Mouse (Mus musculus) MEL (cell line): Measurements from ENCODE around the gene Tmed8. TPM values are rescaled to one million over a fixed set of nuclear protein-coding genes. Genes with fewer than 3 reads are reported as not detected.
A peak's percentile ranks its signal among the peaks of the same experiment; 100 is the strongest.

ENCODE experiments used
- DNase-seq: peaks from one replicate; pipeline ENCODE4 v3.0.0; 2011; ENCODE audit warnings: low read depth, low spot score
- H3K27ac ChIP-seq: 2 replicates; pipeline ENCODE4 v1.5.1; 2012; ENCODE audit warnings: low read depth, mild to moderate bottlenecking, control low read depth, low read length, moderate library complexity; ENCODE audit not compliant: control insufficient read depth
- H3K27me3 ChIP-seq, 2 experiments: fragments of 150-350 bp in 1 of 2; sonication (generic) in 1 of 2; 2 replicates each; pipeline ENCODE4 v1.6.1; 2012; ENCODE audit warnings: low read length in 2 of 2, mild to moderate bottlenecking in 2 of 2, improper control_type of control experiment in 1 of 2, moderate library complexity in 1 of 2; ENCODE audit not compliant: insufficient read depth in 2 of 2, control insufficient read depth in 1 of 2
- H3K36me3 ChIP-seq, 2 experiments: 2 replicates each; pipeline ENCODE4 v1.6.1; 2012 to 2014; ENCODE audit warnings: low read length in 2 of 2, improper control_type of control experiment in 1 of 2, inconsistent platforms in 1 of 2, mild to moderate bottlenecking in 1 of 2; ENCODE audit not compliant: insufficient read depth in 2 of 2, control insufficient read depth in 1 of 2
- H3K4me1 ChIP-seq, 2 experiments: fragments of 150-350 bp in 1 of 2; sonication (generic) in 1 of 2; 2 replicates each; pipeline ENCODE4 v1.6.1; 2012; ENCODE audit warnings: low read length in 2 of 2, improper control_type of control experiment in 1 of 2, mild to moderate bottlenecking in 1 of 2; ENCODE audit not compliant: insufficient read depth in 2 of 2, control insufficient read depth in 1 of 2
- H3K4me3 ChIP-seq, 2 experiments: fragments of 150-350 bp in 1 of 2; sonication (generic) in 1 of 2; 2 replicates each; pipeline ENCODE4 v1.5.1; 2012; ENCODE audit warnings: low read depth in 2 of 2, low read length in 2 of 2, mild to moderate bottlenecking in 2 of 2, moderate library complexity in 2 of 2, control low read depth in 1 of 2, improper control_type of control experiment in 1 of 2; ENCODE audit not compliant: control insufficient read depth in 1 of 2, insufficient read depth in 1 of 2
- H3K79me2 ChIP-seq: 2 replicates; pipeline ENCODE4 v1.6.1; 2012; ENCODE audit warnings: mild to moderate bottlenecking, low read length, moderate library complexity; ENCODE audit not compliant: control insufficient read depth, poor library complexity, insufficient read depth
- H3K9ac ChIP-seq: 2 replicates; pipeline ENCODE4 v1.6.1; 2012; ENCODE audit warnings: low read depth, mild to moderate bottlenecking, control low read depth, low read length, moderate library complexity; ENCODE audit not compliant: control insufficient read depth, poor library complexity, severe bottlenecking
- H3K9me3 ChIP-seq: fragments of 150-350 bp; sonication (generic); replicated peaks from 2 replicates; pipeline ENCODE4 v1.6.1; 2012; ENCODE audit warnings: mild to moderate bottlenecking, low read length, improper control_type of control experiment, moderate library complexity; ENCODE audit not compliant: insufficient read depth
- BHLHE40 ChIP-seq: IDR thresholded peaks from 2 replicates; pipeline ENCODE4 v1.6.1; 2012; ENCODE audit warnings: low read depth, mild to moderate bottlenecking, inconsistent platforms, low read length, improper control_type of control experiment, borderline replicate concordance
- CHD1 ChIP-seq: IDR thresholded peaks from 2 replicates; pipeline ENCODE4 v1.6.1; 2012; ENCODE audit warnings: low read depth, mild to moderate bottlenecking, inconsistent platforms, low read length, improper control_type of control experiment
- E2F4 ChIP-seq: IDR thresholded peaks from 2 replicates; pipeline ENCODE4 v1.6.1; 2011; ENCODE audit warnings: low read depth, low read length, improper control_type of control experiment, borderline replicate concordance
- ELF1 ChIP-seq: IDR thresholded peaks from 2 replicates; pipeline ENCODE4 v1.6.1; 2014; ENCODE audit warnings: low read depth, mild to moderate bottlenecking, inconsistent platforms, low read length, improper control_type of control experiment, moderate library complexity
- EP300 ChIP-seq, 2 experiments: IDR thresholded peaks; 2 replicates each; pipeline ENCODE4 v1.6.1; 2011; ENCODE audit warnings: improper control_type of control experiment in 2 of 2, low read length in 2 of 2, low read depth in 1 of 2, mild to moderate bottlenecking in 1 of 2
- ETS1 ChIP-seq: IDR thresholded peaks from 2 replicates; pipeline ENCODE4 v1.6.1; 2012; ENCODE audit warnings: low read depth, mild to moderate bottlenecking, inconsistent platforms, low read length, improper control_type of control experiment, moderate library complexity
- GABPA ChIP-seq: IDR thresholded peaks from 2 replicates; pipeline ENCODE4 v1.6.1; 2012; ENCODE audit warnings: low read depth, mild to moderate bottlenecking, inconsistent platforms, low read length, improper control_type of control experiment, moderate library complexity
- GATA1 ChIP-seq: IDR thresholded peaks from 2 replicates; pipeline ENCODE4 v1.6.1; 2011; ENCODE audit warnings: low read depth, low read length, improper control_type of control experiment
- HCFC1 ChIP-seq: IDR thresholded peaks from 2 replicates; pipeline ENCODE4 v1.6.1; 2012; ENCODE audit warnings: low read depth, mild to moderate bottlenecking, inconsistent platforms, low read length, improper control_type of control experiment, moderate library complexity
- JUND ChIP-seq: IDR thresholded peaks from 2 replicates; pipeline ENCODE4 v1.6.1; 2011; ENCODE audit warnings: low read depth, mild to moderate bottlenecking, improper control_type of control experiment, low read length
- KAT2A ChIP-seq: conservative IDR thresholded peaks from 2 replicates; pipeline ENCODE4 v1.6.1; 2012; ENCODE audit warnings: low read depth, low read length, improper control_type of control experiment, inconsistent platforms
- MAFK ChIP-seq: IDR thresholded peaks from 2 replicates; pipeline ENCODE4 v1.6.1; 2011; ENCODE audit warnings: low read depth, mild to moderate bottlenecking, low read length, improper control_type of control experiment, borderline replicate concordance
- MAX ChIP-seq: IDR thresholded peaks from 2 replicates; pipeline ENCODE4 v1.6.1; 2011; ENCODE audit warnings: low read length, improper control_type of control experiment
- MAZ ChIP-seq: IDR thresholded peaks from 2 replicates; pipeline ENCODE4 v1.6.1; 2012; ENCODE audit warnings: low read depth, mild to moderate bottlenecking, inconsistent platforms, low read length, improper control_type of control experiment
- MEF2A ChIP-seq: IDR thresholded peaks from 2 replicates; pipeline ENCODE4 v1.6.1; 2014; ENCODE audit warnings: low read depth, mild to moderate bottlenecking, inconsistent platforms, low read length, improper control_type of control experiment; ENCODE audit not compliant: poor library complexity, insufficient replicate concordance, severe bottlenecking; ENCODE audit errors: extremely low read depth
- MXI1 ChIP-seq: IDR thresholded peaks from 2 replicates; pipeline ENCODE4 v1.6.1; 2011; ENCODE audit warnings: mild to moderate bottlenecking, low read depth, low read length, improper control_type of control experiment
- MYB ChIP-seq: IDR thresholded peaks from 2 replicates; pipeline ENCODE4 v1.6.1; 2011; ENCODE audit warnings: mild to moderate bottlenecking, low read depth, low read length, improper control_type of control experiment
- MYC ChIP-seq: IDR thresholded peaks from 2 replicates; pipeline ENCODE4 v1.6.1; 2011; ENCODE audit warnings: low read depth, mild to moderate bottlenecking, low read length, improper control_type of control experiment, moderate library complexity
- NELFE ChIP-seq: IDR thresholded peaks from 2 replicates; pipeline ENCODE4 v1.6.1; 2011; ENCODE audit warnings: low read depth, low read length, improper control_type of control experiment
- NRF1 ChIP-seq: IDR thresholded peaks from 2 replicates; pipeline ENCODE4 v1.6.1; 2014; ENCODE audit warnings: low read depth, mild to moderate bottlenecking, inconsistent platforms, low read length, improper control_type of control experiment, moderate library complexity; ENCODE audit not compliant: poor library complexity, insufficient read depth, severe bottlenecking
- POLR2A ChIP-seq, 2 experiments: IDR thresholded peaks; 2 replicates each; pipeline ENCODE4 v1.6.1; 2011 to 2012; ENCODE audit warnings: low read length in 2 of 2, mild to moderate bottlenecking in 2 of 2, control low read depth in 1 of 2, improper control_type of control experiment in 1 of 2, low read depth in 1 of 2, moderate library complexity in 1 of 2; ENCODE audit not compliant: control insufficient read depth in 1 of 2, insufficient read depth in 1 of 2, poor library complexity in 1 of 2
- POLR2AphosphoS2 ChIP-seq: IDR thresholded peaks from 2 replicates; pipeline ENCODE4 v1.6.1; 2011; ENCODE audit warnings: low read length, improper control_type of control experiment
- POLR2AphosphoS5 ChIP-seq: IDR thresholded peaks from 2 replicates; pipeline ENCODE4 v1.6.1; 2012; ENCODE audit warnings: low read depth, borderline replicate concordance, mild to moderate bottlenecking, inconsistent platforms, low read length, moderate library complexity, mixed read lengths
- RAD21 ChIP-seq: IDR thresholded peaks from 2 replicates; pipeline ENCODE4 v1.6.1; 2011; ENCODE audit warnings: mild to moderate bottlenecking, low read depth, low read length, improper control_type of control experiment
- RCOR1 ChIP-seq: IDR thresholded peaks from 2 replicates; pipeline ENCODE4 v1.6.1; 2012; ENCODE audit warnings: low read depth, mild to moderate bottlenecking, inconsistent platforms, low read length, improper control_type of control experiment
- SIN3A ChIP-seq: IDR thresholded peaks from 2 replicates; pipeline ENCODE4 v1.6.1; 2012; ENCODE audit warnings: low read length, improper control_type of control experiment, inconsistent platforms
- SMC3 ChIP-seq: IDR thresholded peaks from 2 replicates; pipeline ENCODE4 v1.6.1; 2011; ENCODE audit warnings: low read depth, low read length, improper control_type of control experiment
- TAL1 ChIP-seq: IDR thresholded peaks from 2 replicates; pipeline ENCODE4 v1.6.1; 2012; ENCODE audit warnings: mild to moderate bottlenecking, inconsistent platforms, low read length, moderate library complexity, mixed read lengths
- TBP ChIP-seq: IDR thresholded peaks from 2 replicates; pipeline ENCODE4 v1.8.0; 2011; ENCODE audit warnings: low read depth, low read length, improper control_type of control experiment
- TCF12 ChIP-seq: IDR thresholded peaks from 2 replicates; pipeline ENCODE4 v1.6.1; 2014; ENCODE audit warnings: low read depth, mild to moderate bottlenecking, inconsistent platforms, low read length, improper control_type of control experiment, moderate library complexity
- UBTF ChIP-seq: IDR thresholded peaks from 2 replicates; pipeline ENCODE4 v1.6.1; 2012; ENCODE audit warnings: low read depth, mild to moderate bottlenecking, inconsistent platforms, low read length, improper control_type of control experiment, moderate library complexity, borderline replicate concordance; ENCODE audit not compliant: insufficient read depth
- USF1 ChIP-seq: IDR thresholded peaks from 2 replicates; pipeline ENCODE4 v1.6.1; 2014; ENCODE audit warnings: low read depth, mild to moderate bottlenecking, inconsistent platforms, low read length, improper control_type of control experiment, moderate library complexity
- USF2 ChIP-seq, 2 experiments: IDR thresholded peaks; 2 replicates each; pipeline ENCODE4 v1.6.1; 2011 to 2012; ENCODE audit warnings: improper control_type of control experiment in 2 of 2, low read length in 2 of 2, borderline replicate concordance in 1 of 2, inconsistent platforms in 1 of 2, low read depth in 1 of 2, mild to moderate bottlenecking in 1 of 2; ENCODE audit not compliant: insufficient read depth in 1 of 2
- ZC3H11A ChIP-seq: IDR thresholded peaks from 2 replicates; pipeline ENCODE4 v1.6.1; 2012; ENCODE audit warnings: low read depth, mild to moderate bottlenecking, inconsistent platforms, low read length, improper control_type of control experiment
- ZKSCAN1 ChIP-seq: IDR thresholded peaks from 2 replicates; pipeline ENCODE4 v1.6.1; 2012; ENCODE audit warnings: low read depth, mild to moderate bottlenecking, inconsistent platforms, low read length, improper control_type of control experiment, moderate library complexity
- ZMIZ1 ChIP-seq: IDR thresholded peaks from 2 replicates; pipeline ENCODE4 v1.6.1; 2012; ENCODE audit warnings: low read depth, mild to moderate bottlenecking, inconsistent platforms, low read length, improper control_type of control experiment, moderate library complexity
- ZNF384 ChIP-seq: IDR thresholded peaks from 2 replicates; pipeline ENCODE4 v1.6.1; 2012; ENCODE audit warnings: low read depth, mild to moderate bottlenecking, inconsistent platforms, low read length, improper control_type of control experiment
- polyA plus RNA-seq, 2 experiments: library from polyadenylated mRNA; stranded (reverse) in 1 of 2; unstranded in 1 of 2; fragments of >175 nt in 1 of 2; fragments of >200 nt in 1 of 2; gene quantifications; 2 replicates each; pipeline versions ENCODE4 v1.2.1 to v1.2.4; 2012; ENCODE audit warnings: low replicate concordance in 2 of 2, low read depth in 1 of 2; ENCODE audit not compliant: insufficient read length in 2 of 2, insufficient read depth in 1 of 2, missing spikeins in 1 of 2
- total RNA-seq: library from RNA; depleted of rRNA; stranded (reverse); fragments of 300-350 nt; gene quantifications from 2 replicates; pipeline ENCODE4 v1.2.3, GENCODE M21; 2012

Gene Tmed8
- total and polyA plus RNA-seq, 3 experiments: 5.0 to 6.9 TPM; not detected in 1

GRCm38 (mm10) chr12:87160815-87161214 lies 39.4 kb downstream of the Tmed8 start:
- H3K27me3 ChIP-seq: no peaks in the 10 kb centered on the region
- peak overlapping the region in 1 of 2 experiments; percentile 20; a peak in 2 of 4 replicates for H3K4me3 ChIP-seq
- DNase-seq: peak; percentile 95
- peak overlapping the region; percentile 90 for H3K27ac ChIP-seq
- peaks cover 25 to 32% of the 10 kb centered on the region in 2 experiments for H3K4me1 ChIP-seq
- no peaks in the 10 kb centered on the region for H3K79me2 ChIP-seq
- peak overlapping the region; percentile 48; the same call in 1 of the 2 replicates for H3K9ac ChIP-seq
- no peaks in the 10 kb centered on the region for H3K9me3 ChIP-seq
- peaks cover 0 to 31% of the 10 kb centered on the region in 2 experiments; a peak in 2 of 4 replicates for H3K36me3 ChIP-seq
- no peak for TF ChIP-seq SMC3
- TF ChIP-seq BHLHE40: no peak
- peak; percentile 39; the same call in 1 of the 2 replicates for TF ChIP-seq HCFC1
- no peak for TF ChIP-seq NRF1
- no peak for TF ChIP-seq POLR2AphosphoS2
- peak; percentile 92 for TF ChIP-seq TCF12
- no peak for TF ChIP-seq ZC3H11A
- peak; percentile 67 for TF ChIP-seq RCOR1
- TF ChIP-seq MAX: peak; percentile 12; the same call in 1 of the 2 replicates
- TF ChIP-seq MAZ: peak; percentile 77; the same call in 1 of the 2 replicates
- peak; percentile 61 for TF ChIP-seq SIN3A
- TF ChIP-seq USF1: no peak
- no peak; the same call in 1 of the 2 replicates for TF ChIP-seq MXI1
- no peak; the same call in 1 of the 2 replicates for TF ChIP-seq MYB
- no peak for TF ChIP-seq USF2 (IDR thresholded peaks at IDR 0.05; ENCODE audit: borderline replicate concordance in 1 of 2, insufficient read depth in 1 of 2, low read depth in 1 of 2, low read length in 2 of 2)
- TF ChIP-seq POLR2AphosphoS5: no peak
- no peak for TF ChIP-seq KAT2A
- TF ChIP-seq TBP: no peak
- no peak for TF ChIP-seq RAD21
- TF ChIP-seq JUND: no peak
- TF ChIP-seq E2F4: no peak
- no peak for TF ChIP-seq MYC
- no peak for TF ChIP-seq NELFE
- TF ChIP-seq ZNF384: no peak
- peak; percentile 81; the same call in 1 of the 2 replicates for TF ChIP-seq MEF2A
- no peak for TF ChIP-seq ZMIZ1
- no peak for TF ChIP-seq CHD1
- TF ChIP-seq ZKSCAN1: no peak
- peak; percentile 74 to 93 for TF ChIP-seq EP300 (IDR thresholded peaks at IDR 0.05; ENCODE audit: low read depth in 1 of 2, low read length in 2 of 2)
- peak; percentile 96 for TF ChIP-seq ETS1
- no peak for TF ChIP-seq UBTF
- peak; percentile 81 for TF ChIP-seq TAL1
- TF ChIP-seq ELF1: 0 out of 2 replicates have a peak, but pooled peaks have one; percentile 31
- TF ChIP-seq MAFK: 0 out of 2 replicates have a peak, but pooled peaks have one; percentile 70
- peak; percentile 79 for TF ChIP-seq GABPA
- TF ChIP-seq GATA1: peak; percentile 76
- no peak for TF ChIP-seq POLR2A (IDR thresholded peaks at IDR 0.05; ENCODE audit: control insufficient read depth in 1 of 2, insufficient read depth in 1 of 2, low read depth in 1 of 2, low read length in 2 of 2, poor library complexity in 1 of 2)
